Mouse (Mus musculus): Measurements from ENCODE around the gene Limch1.

The Limch1 gene

GRCm38 (mm10) chr5:66933134-66933804, 187.6 kb downstream of the Limch1 start:
- DNase-seq (ENCODE audit: low spot score): no peak

- DNase-seq (ENCODE audit: low spot score): no peak
These were observed 189.0 kb downstream of the Limch1 start for GRCm38 (mm10) chr5:66934585-66934984.

- no peak for DNase-seq (ENCODE audit: low spot score)
These were observed 191.7 kb downstream of the Limch1 start for GRCm38 (mm10) chr5:66937376-66937775.

GRCm38 (mm10) chr5:66941710-66942450, 196.3 kb downstream of the Limch1 start:
- no peak for DNase-seq (ENCODE audit: low spot score)

GRCm38 (mm10) chr5:66942922-66943321, 197.3 kb downstream of the Limch1 start:
- no peak for DNase-seq (ENCODE audit: low spot score)

GRCm38 (mm10) chr5:66943521-66943920, 197.9 kb downstream of the Limch1 start:
- no peak for DNase-seq (ENCODE audit: low spot score)

GRCm38 (mm10) chr5:66947958-66948357, 202.3 kb downstream of the Limch1 start:
- no peak for DNase-seq (ENCODE audit: low spot score)

GRCm38 (mm10) chr5:66949098-66949692, 203.6 kb downstream of the Limch1 start:
- no peak for DNase-seq (ENCODE audit: low spot score)

GRCm38 (mm10) chr5:66953375-66953774, 207.7 kb downstream of the Limch1 start:
- no peak for DNase-seq (ENCODE audit: low spot score)

- no peak for DNase-seq (ENCODE audit: low spot score)
These were observed 208.5 kb downstream of the Limch1 start for GRCm38 (mm10) chr5:66953971-66954644.

GRCm38 (mm10) chr5:66955245-66955644, 209.6 kb downstream of the Limch1 start:
- no peak for DNase-seq (ENCODE audit: low spot score)

GRCm38 (mm10) chr5:66957656-66958055, 212.0 kb downstream of the Limch1 start:
- no peak for DNase-seq (ENCODE audit: low spot score)

GRCm38 (mm10) chr5:66958118-66958517, 212.5 kb downstream of the Limch1 start:
- DNase-seq (ENCODE audit: low spot score): no peak

GRCm38 (mm10) chr5:66959968-66960367, 214.3 kb downstream of the Limch1 start:
- DNase-seq (ENCODE audit: low spot score): no peak

GRCm38 (mm10) chr5:66965442-66965841, 219.8 kb downstream of the Limch1 start:
- DNase-seq (ENCODE audit: low spot score): no peak

- no peak for DNase-seq (ENCODE audit: low spot score)
These were observed 221.5 kb downstream of the Limch1 start for GRCm38 (mm10) chr5:66967147-66967546.

- no peak for DNase-seq (ENCODE audit: low spot score)
These were observed 222.0 kb downstream of the Limch1 start for GRCm38 (mm10) chr5:66967646-66968045.

GRCm38 (mm10) chr5:66968059-66968833, 222.6 kb downstream of the Limch1 start:
- DNase-seq (ENCODE audit: low spot score): no peak

- DNase-seq (ENCODE audit: low spot score): no peak
These were observed 223.5 kb downstream of the Limch1 start for GRCm38 (mm10) chr5:66968925-66969711.

- no peak for DNase-seq (ENCODE audit: low spot score)
These were observed 230.0 kb downstream of the Limch1 start for GRCm38 (mm10) chr5:66975621-66976020.
